Mouse (Mus musculus) c-Kit-positive CD71-positive TER-119-negative erythroid progenitor cells, embryonic 14.5 days (primary cell): ENCODE measurements around the gene Insr.
"Not testable (repeated sequence)": the region's sequence is repeated elsewhere in the genome, so short reads cannot be mapped to it uniquely, and the experiment has no call there.

Experiments used
- DNase-seq: peaks from one replicate; pipeline ENCODE4 v3.0.0-alpha.2; 2013; ENCODE audit warnings: low read depth

Insr gene

DNA sequence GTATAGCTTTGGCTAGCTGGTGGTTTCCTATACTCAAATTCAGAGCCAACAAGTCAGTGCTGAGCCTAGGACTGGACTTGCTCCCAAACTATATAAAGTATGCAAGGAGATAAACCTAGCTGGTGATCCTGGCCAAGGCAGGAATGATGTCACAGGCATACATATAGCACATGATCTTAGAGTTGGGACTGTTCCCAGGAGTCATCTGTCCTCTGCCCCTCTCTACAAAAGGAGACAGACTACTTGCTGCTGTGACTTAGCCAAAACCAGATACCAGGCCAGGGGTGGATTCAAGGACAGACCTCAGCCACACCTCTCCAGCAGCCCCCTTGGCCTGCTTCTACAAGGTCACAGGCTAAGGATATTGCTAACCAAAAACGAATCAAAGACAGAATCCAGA is 92.0 kb downstream of the Insr start:
- no peak for DNase-seq

DNA sequence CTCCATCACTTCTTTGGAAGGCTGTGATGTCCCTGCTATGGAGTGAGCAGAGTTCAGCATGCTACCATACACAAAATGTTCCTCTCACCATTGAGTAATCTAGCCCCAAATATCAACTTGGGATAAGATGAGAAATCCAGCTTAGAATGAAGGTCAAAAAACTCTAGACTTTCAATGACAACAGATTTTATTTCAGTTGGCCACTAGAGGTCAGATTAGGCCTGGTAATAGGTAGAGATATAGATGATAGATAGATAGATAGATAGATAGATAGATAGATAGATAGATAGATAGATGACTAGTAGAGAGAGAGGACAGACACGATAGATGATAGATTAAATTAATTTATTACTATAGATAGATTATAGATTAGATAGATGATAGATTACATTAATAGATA is 99.5 kb downstream of the Insr start:
- DNase-seq = no peak

DNA sequence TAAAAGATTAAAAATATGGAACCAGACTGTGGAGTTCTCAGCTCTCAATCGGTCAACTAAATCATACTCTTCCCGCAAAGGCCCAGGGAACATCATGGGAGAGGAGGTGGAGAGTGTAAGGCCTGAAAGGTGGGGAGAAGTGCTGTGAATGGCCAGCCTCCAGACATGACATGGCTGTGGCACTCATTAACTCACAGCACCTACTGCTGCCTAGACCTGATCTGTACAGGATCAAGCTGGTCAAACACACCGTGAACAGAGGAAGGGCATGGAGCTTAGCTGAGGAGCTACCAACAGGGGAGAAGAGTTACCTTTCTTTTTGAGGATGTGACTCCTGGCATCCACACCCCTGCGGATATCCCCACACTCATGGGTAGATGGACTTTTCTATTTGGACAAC is 102.0 kb downstream of the Insr start:
- no peak for DNase-seq

DNA sequence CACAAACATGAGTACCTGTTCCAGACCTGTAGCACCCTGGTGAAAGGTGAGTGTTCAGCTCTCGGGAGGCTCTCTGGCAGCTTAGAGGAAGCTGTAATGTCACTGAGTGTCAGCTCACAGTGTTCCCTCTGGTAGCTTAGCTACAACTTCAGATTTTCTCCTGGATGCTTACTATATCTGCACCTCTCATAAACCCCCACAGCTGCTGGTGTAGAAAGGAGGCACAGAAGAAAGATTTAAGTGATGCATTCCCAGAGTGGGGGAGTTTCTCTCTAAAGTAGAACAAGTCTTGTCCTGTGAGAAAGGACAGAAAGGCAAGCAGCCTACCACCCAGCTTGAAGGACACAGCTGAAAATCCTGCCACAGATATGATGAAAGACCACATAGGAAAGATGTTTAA is 107.2 kb downstream of the Insr start:
- no peak for DNase-seq

DNA sequence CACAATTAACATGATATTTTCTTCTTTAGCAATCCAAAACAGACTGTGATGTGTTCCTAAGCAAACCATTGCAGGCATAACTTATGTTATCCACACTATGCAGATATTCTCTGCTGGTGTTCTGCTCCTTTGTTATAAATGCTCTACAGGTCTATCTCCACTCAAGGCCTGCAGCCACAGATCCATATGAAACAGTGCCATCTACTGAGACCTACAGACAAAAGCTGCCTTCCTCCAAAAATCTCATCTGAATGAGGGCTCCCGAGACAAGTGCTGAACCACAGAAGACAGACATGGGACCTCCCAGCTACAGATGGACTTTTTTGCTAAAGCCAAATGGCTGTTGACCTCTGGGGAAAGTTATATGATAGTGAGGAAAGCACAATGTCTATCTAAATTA is 132.9 kb downstream of the Insr start:
- no peak for DNase-seq

DNA sequence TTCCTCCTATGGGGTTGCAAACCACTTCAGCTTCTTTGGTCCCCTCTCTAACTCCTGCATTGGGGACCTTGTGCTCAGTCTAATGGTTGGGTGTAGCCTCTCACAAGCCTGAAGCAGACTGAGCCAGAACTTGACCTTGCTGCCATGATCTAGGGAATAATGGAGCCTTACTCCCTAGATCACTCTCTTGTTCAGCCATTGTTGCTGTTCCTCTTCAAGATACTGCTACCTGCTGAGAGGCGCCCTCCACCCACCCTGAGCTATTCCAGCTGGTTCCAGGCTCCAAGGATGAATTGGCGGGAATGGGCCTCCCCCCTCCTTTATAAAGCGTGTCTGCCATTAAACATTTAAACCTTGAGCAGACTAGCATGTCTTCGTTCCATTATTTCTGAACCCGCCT is 179.0 kb downstream of the Insr start:
- DNase-seq = not testable (repeated sequence)
